Mouse (Mus musculus) embryonic facial prominence, embryonic 14.5 days (tissue): ENCODE measurements at regions not wholly inside any gene's neighbourhood (a gene's known extent, or its start where the extent isn't known, plus 50 kb on each side); places are given as distances from the start of the nearest gene placed in this dataset.

ENCODE experiments used
- ATAC-seq: fragments of 200-750 bp; cut with Nextera tagmentation; 2 replicates; pipeline ENCODE4 v1.8.0; 2017; ENCODE audit warnings: low read depth, moderate number of reproducible peaks, moderate TSS enrichment
- DNase-seq: peaks from one replicate; pipeline ENCODE4 v3.0.0-alpha.2; 2015; ENCODE audit warnings: low spot score
- H3K27ac ChIP-seq: fragments of 300-500 bp; sonication (generic); replicated peaks from 2 replicates; pipeline ENCODE4 v1.5.1; 2014; ENCODE audit warnings: low read depth, mild to moderate bottlenecking, low read length, moderate library complexity
- H3K27me3 ChIP-seq: fragments of 300-500 bp; sonication (generic); replicated peaks from 2 replicates; pipeline ENCODE4 v1.6.1; 2014; ENCODE audit warnings: low read length; ENCODE audit not compliant: control insufficient read depth, insufficient read depth
- H3K36me3 ChIP-seq: fragments of 300-500 bp; sonication (generic); 2 replicates; pipeline ENCODE4 v1.6.1; 2014; ENCODE audit warnings: low read length, mixed read lengths; ENCODE audit not compliant: control insufficient read depth, insufficient read depth
- H3K4me1 ChIP-seq: fragments of 300-500 bp; sonication (generic); 2 replicates; pipeline ENCODE4 v1.6.1; 2014; ENCODE audit warnings: antibody characterized with exemption, low read length; ENCODE audit not compliant: control insufficient read depth, insufficient read depth
- H3K4me2 ChIP-seq: fragments of 300-500 bp; sonication (generic); 2 replicates; pipeline ENCODE4 v1.6.1; 2014; ENCODE audit warnings: low read depth, mild to moderate bottlenecking, low read length, moderate library complexity, mixed read lengths
- H3K4me3 ChIP-seq: fragments of 300-500 bp; sonication (generic); 2 replicates; pipeline ENCODE4 v1.5.1; 2014; ENCODE audit warnings: low read depth, mild to moderate bottlenecking, low read length
- H3K9ac ChIP-seq: fragments of 300-500 bp; sonication (generic); 2 replicates; pipeline ENCODE4 v1.6.1; 2014; ENCODE audit warnings: low read depth, mild to moderate bottlenecking, low read length, moderate library complexity, mixed read lengths
- H3K9me3 ChIP-seq: fragments of 300-500 bp; sonication (generic); 2 replicates; pipeline ENCODE4 v1.6.1; 2016; ENCODE audit warnings: low read length; ENCODE audit not compliant: control insufficient read depth
- WGBS: fragments of 180-500 bp; shearing (Covaris S2); extraction: QIAGEN DNeasy Blood & Tissue Kit; methylation state at CpG from one replicate; pipeline ENCODE4 v1.1.7; 2014; 5-methylcytosine and 5-hydroxymethylcytosine counted together

GRCm38 (mm10) chr4:82092296-82093230, 613.0 kb downstream of the Nfib start:
- Histone ChIP-seq H3K4me1 (peaks cover 18% of the 10 kb centered on the region), H3K9me3 (no peaks in the 10 kb centered on the region), H3K4me2 (no peak overlapping the region), H3K4me3 (no peak overlapping the region), H3K27ac (peak overlapping the region; percentile 74), H3K27me3 (no peaks in the 10 kb centered on the region), H3K9ac (no peak overlapping the region), H3K36me3 (no peaks in the 10 kb centered on the region)
- 50% methylated on average over 5 of the region's 5 CpGs for WGBS
- ATAC-seq (peak; percentile 50; the same call in 1 of the 2 replicates), DNase-seq (peak; percentile 84)

GRCm38 (mm10) chr4:82089657-82090056, 615.9 kb downstream of the Nfib start:
- Histone ChIP-seq H3K9ac (no peak overlapping the region), H3K4me1 (peaks cover 12% of the 10 kb centered on the region), H3K4me3 (no peak overlapping the region), H3K36me3 (no peaks in the 10 kb centered on the region), H3K27me3 (no peaks in the 10 kb centered on the region), H3K4me2 (no peak overlapping the region), H3K9me3 (no peaks in the 10 kb centered on the region), H3K27ac (no peak overlapping the region)
- DNase-seq (no peak), ATAC-seq (no peak)
- 94% methylated on average over 5 of the region's 5 CpGs for WGBS

GRCm38 (mm10) chr4:82083519-82083918, 622.0 kb downstream of the Nfib start:
- Histone ChIP-seq H3K9me3 (no peaks in the 10 kb centered on the region), H3K4me3 (no peak overlapping the region), H3K27ac (no peak overlapping the region), H3K36me3 (no peaks in the 10 kb centered on the region), H3K4me2 (no peak overlapping the region), H3K4me1 (no peaks in the 10 kb centered on the region), H3K27me3 (no peaks in the 10 kb centered on the region), H3K9ac (no peak overlapping the region)
- 56% methylated on average over 2 of the region's 2 CpGs for WGBS
- no peak for DNase-seq
- ATAC-seq: no peak

GRCm38 (mm10) chr4:82068050-82068449, 625.4 kb upstream of the Mpdz start:
- ATAC-seq (no peak), DNase-seq (no peak)
- H3K36me3 ChIP-seq: no peaks in the 10 kb centered on the region
- peaks cover 6% of the 10 kb centered on the region; the same call in 1 of the 2 replicates for H3K4me1 ChIP-seq
- no peak overlapping the region for H3K4me2 ChIP-seq
- no peak overlapping the region for H3K9ac ChIP-seq
- no peak overlapping the region for H3K27ac ChIP-seq
- no peak overlapping the region for H3K4me3 ChIP-seq
- H3K27me3 ChIP-seq: no peaks in the 10 kb centered on the region
- WGBS: 84% methylated on average over 3 of the region's 3 CpGs
- H3K9me3 ChIP-seq: no peaks in the 10 kb centered on the region

- Histone ChIP-seq H3K4me3 (peak overlapping the region; percentile 22), H3K27me3 (no peaks in the 10 kb centered on the region), H3K4me2 (peak overlapping the region; percentile 53), H3K9ac (peak overlapping the region; percentile 49), H3K9me3 (no peaks in the 10 kb centered on the region), H3K27ac (peak overlapping the region; percentile 86), H3K36me3 (no peaks in the 10 kb centered on the region), H3K4me1 (peaks cover 6% of the 10 kb centered on the region; the same call in 1 of the 2 replicates)
- DNase-seq: peak; percentile 90
- peak; percentile 94 for ATAC-seq
- WGBS: 36% methylated on average over 14 of the region's 14 CpGs
Observed at GRCm38 (mm10) chr4:82065641-82066358, 623.2 kb upstream of the Mpdz start.

- Histone ChIP-seq H3K4me3 (no peak overlapping the region), H3K9me3 (no peaks in the 10 kb centered on the region), H3K4me1 (peaks cover 6% of the 10 kb centered on the region; the same call in 1 of the 2 replicates), H3K4me2 (no peak overlapping the region), H3K9ac (no peak overlapping the region), H3K27me3 (no peaks in the 10 kb centered on the region), H3K36me3 (no peaks in the 10 kb centered on the region), H3K27ac (no peak overlapping the region)
- DNase-seq: no peak
- WGBS: 79% methylated on average over 5 of the region's 5 CpGs
- ATAC-seq: no peak
Observed at GRCm38 (mm10) chr4:82062726-82063125, 620.1 kb upstream of the Mpdz start.

GRCm38 (mm10) chr4:82056671-82057070, 614.1 kb upstream of the Mpdz start:
- Histone ChIP-seq H3K9ac (no peak overlapping the region), H3K4me1 (no peaks in the 10 kb centered on the region), H3K9me3 (no peaks in the 10 kb centered on the region), H3K36me3 (no peaks in the 10 kb centered on the region), H3K27me3 (no peaks in the 10 kb centered on the region), H3K27ac (no peak overlapping the region), H3K4me2 (no peak overlapping the region), H3K4me3 (no peak overlapping the region)
- no peak for DNase-seq
- no peak for ATAC-seq
- 83% methylated on average over 1 of the region's 1 CpGs for WGBS

GRCm38 (mm10) chr4:82048171-82048570, 605.6 kb upstream of the Mpdz start:
- WGBS: 77% methylated on average over 2 of the region's 2 CpGs
- H3K9ac ChIP-seq: no peak overlapping the region
- DNase-seq: peak; percentile 64

More at GRCm38 (mm10) chr4:82048171-82048570, 605.6 kb upstream of the Mpdz start:
- no peaks in the 10 kb centered on the region for H3K9me3 ChIP-seq
- H3K36me3 ChIP-seq: no peaks in the 10 kb centered on the region
- H3K4me3 ChIP-seq: no peak overlapping the region
- H3K4me2 ChIP-seq: no peak overlapping the region
- H3K27me3 ChIP-seq: no peaks in the 10 kb centered on the region
- H3K4me1 ChIP-seq: peaks cover 5% of the 10 kb centered on the region; the same call in 1 of the 2 replicates
- H3K27ac ChIP-seq: 0 out of 2 replicates have a peak overlapping the region, but pooled peaks have one; percentile 0
- ATAC-seq: no peak
